Mouse (Mus musculus): ENCODE measurements around the gene Polr2h.

- TF ChIP-seq CTCF (IDR thresholded peaks at IDR 0.05; ENCODE audit: control insufficient read depth, insufficient read depth, insufficient read length) (no peak), USF1 (IDR thresholded peaks at IDR 0.05; ENCODE audit: low read depth) (no peak), MAX (IDR thresholded peaks at IDR 0.05) (no peak), CEBPB (IDR thresholded peaks at IDR 0.05; ENCODE audit: low read depth) (no peak), FOSL1 (IDR thresholded peaks at IDR 0.05; ENCODE audit: insufficient read depth, low read length, poor library complexity, severe bottlenecking) (no peak), MYOG (IDR thresholded peaks at IDR 0.05; ENCODE audit: control insufficient read depth, extremely low read depth, insufficient read length) (no peak)
Measured at GRCm38 (mm10) chr16:20702522-20702893, 15.0 kb upstream of the Polr2h start.

Measured in C2C12 (cell line).